Comparison of ENCODE assay signal across 8 mouse cellular contexts in the genomic region with DNA sequence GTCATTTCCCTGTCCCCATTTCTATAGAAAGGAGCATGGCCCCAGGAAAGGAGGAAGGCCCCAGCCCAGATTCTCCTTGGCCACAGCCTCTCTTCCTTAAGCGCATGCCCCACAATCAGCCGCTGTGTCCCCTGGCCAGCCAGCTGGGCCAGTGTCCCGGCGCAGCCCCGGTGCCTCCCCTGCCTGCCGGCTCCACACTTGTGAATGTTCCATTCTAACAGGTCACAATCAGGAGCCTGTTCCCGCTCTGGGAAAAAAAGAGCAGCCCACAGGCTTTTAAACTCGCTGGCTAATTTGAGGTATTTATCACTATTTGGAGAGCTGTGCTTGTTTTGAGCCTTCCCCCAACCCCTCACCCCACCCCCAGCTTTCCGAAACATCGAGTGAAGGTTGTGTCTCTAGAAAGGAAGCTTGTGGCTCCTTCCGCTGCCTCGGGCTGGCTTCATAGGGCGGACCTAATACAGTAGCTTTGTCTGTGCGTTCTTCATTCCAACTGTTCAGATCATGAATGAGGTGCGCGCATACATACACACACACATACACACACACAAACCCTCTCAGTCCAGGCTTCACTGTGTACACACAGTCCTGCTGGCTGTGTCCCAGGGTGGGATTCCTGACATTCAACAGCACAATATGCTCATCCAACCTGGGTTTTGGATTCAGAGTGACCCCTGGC.
A peak's percentile ranks its signal among the peaks of the same experiment; 100 is the strongest.
DNase-seq lines count a peak whose midpoint lies in the region; ATAC-seq and TF ChIP-seq lines count a peak whose summit lies in the region.

No protein-coding gene starts in this region.

- no peaks in the 10 kb centered on the region for H3K36me3 ChIP-seq in forebrain, embryonic 14.5 days (ENCODE audit: control insufficient read depth, insufficient read depth, low read length)
- H3K36me3 ChIP-seq in testis, adult 2 months (ENCODE audit: control insufficient read depth, insufficient read depth, low read length), result no peaks in the 10 kb centered on the region

- no peaks in the 10 kb centered on the region for H3K27me3 ChIP-seq in forebrain, embryonic 14.5 days (replicated peaks; ENCODE audit: control insufficient read depth, insufficient read depth, low read length)
- H3K27me3 ChIP-seq in testis, adult 2 months (ENCODE audit: control insufficient read depth, insufficient read depth, low read length), result no peaks in the 10 kb centered on the region

- ATAC-seq in forebrain, embryonic 14.5 days, result peak; percentile 52; the same call in 1 of the 2 replicates

- H3K4me3 ChIP-seq in forebrain, embryonic 14.5 days (ENCODE audit: low read depth, low read length), result no peak overlapping the region
- H3K4me3 ChIP-seq in testis, adult 2 months (ENCODE audit: control insufficient read depth, low read depth, low read length), result peak overlapping the region; percentile 79

- H3K9me3 ChIP-seq in forebrain, embryonic 14.5 days (replicated peaks; ENCODE audit: control insufficient read depth, low read length), result no peaks in the 10 kb centered on the region

- TF ChIP-seq CTCF in testis, adult 2 months (IDR thresholded peaks at IDR 0.05; ENCODE audit: control insufficient read depth, insufficient read depth, insufficient replicate concordance, low read depth, low read length), result no peak

- peak; percentile 33 for DNase-seq in thymus, postnatal 14 days
- DNase-seq in thymus, postnatal 10 days (ENCODE audit: low spot score in 2 of 2), result no peak
- peak; percentile 52 for DNase-seq in forebrain, embryonic 14.5 days (ENCODE audit: low spot score)
- DNase-seq in left cerebral cortex, postnatal 10 days (ENCODE audit: extremely low spot score in 1 of 2, low spot score in 2 of 2), result peak; percentile 66 to 77
- DNase-seq in gastrocnemius, postnatal 14 days, result no peak
- DNase-seq in urinary bladder, postnatal 10 days (ENCODE audit: low spot score), result no peak
- no peak for DNase-seq in lung, postnatal 4 days

- TF ChIP-seq POLR2A in testis, adult 2 months (IDR thresholded peaks at IDR 0.05; ENCODE audit: control insufficient read depth, low read depth, low read length), result no peak

- intact Hi-C loops in left cerebral cortex, postnatal 10 days (cut with DNase I), result no loop called here
- intact Hi-C loops in gastrocnemius, postnatal 14 days (cut with DNase I; ENCODE audit: low total_unique reads), result no loop called here

- peak overlapping the region; percentile 9; the same call in 1 of the 2 replicates for H3K27ac ChIP-seq in forebrain, embryonic 14.5 days (ENCODE audit: low read depth, low read length)
- H3K27ac ChIP-seq in testis, adult 2 months (ENCODE audit: control insufficient read depth, insufficient read depth, low read depth, low read length), result no peak overlapping the region

- peaks cover 12% of the 10 kb centered on the region; the same call in 1 of the 2 replicates for H3K4me1 ChIP-seq in forebrain, embryonic 14.5 days (ENCODE audit: control insufficient read depth, insufficient read depth, low read length)
- no peaks in the 10 kb centered on the region; the same call in 1 of the 2 replicates for H3K4me1 ChIP-seq in testis, adult 2 months (ENCODE audit: control insufficient read depth, insufficient read depth, low read length)

- 0 out of 2 replicates have a peak overlapping the region, but pooled peaks have one; percentile 3 for H3K4me2 ChIP-seq in forebrain, embryonic 14.5 days (ENCODE audit: low read length)

- 27% methylated on average over 16 of the region's 16 CpGs for WGBS in forebrain, embryonic 14.5 days

- H3K9ac ChIP-seq in forebrain, embryonic 14.5 days (ENCODE audit: low read length), result no peak overlapping the region; the same call in 1 of the 2 replicates

Comparison
In these comparisons a context has a peak if more than half of its experiments do, and no peak if none do; other contexts are left out.
1. DNase-seq: peak in thymus, postnatal 14 days (single experiment), forebrain, embryonic 14.5 days (single experiment) and left cerebral cortex, postnatal 10 days (2 of 2); none in thymus, postnatal 10 days (0 of 2), gastrocnemius, postnatal 14 days (single experiment), urinary bladder, postnatal 10 days (single experiment) and lung, postnatal 4 days (0 of 2).